Comparison of ENCODE assay signal across 11 mouse cellular contexts in genomic region chr8:108932729-108933128, GRCm38 (mm10).
"Had no signal": no experiment of that assay in that cellular context is flagged by ENCODE, and none has a peak within 500 bp of the region (broad histone marks: within the 10 kb centered on the region; RNA-seq: fewer than 3 reads in every experiment).

No protein-coding gene starts in this region.

- H3K9ac ChIP-seq: kidney, embryonic 15.5 days; liver, embryonic 15.5 days; neural tube, embryonic 15.5 days had no signal

- H3K36me3 ChIP-seq: liver, embryonic 15.5 days had no signal

- H3K4me3 ChIP-seq: kidney, embryonic 15.5 days; limb, embryonic 10.5 days; liver, embryonic 15.5 days; neural tube, embryonic 15.5 days had no signal

- H3K9me3 ChIP-seq: kidney, embryonic 15.5 days; limb, embryonic 10.5 days; liver, embryonic 15.5 days; neural tube, embryonic 15.5 days had no signal

- H3K27me3 ChIP-seq: kidney, embryonic 15.5 days; liver, embryonic 15.5 days; neural tube, embryonic 15.5 days had no signal

- H3K4me2 ChIP-seq: liver, embryonic 11.5 days; liver, embryonic 15.5 days; neural tube, embryonic 15.5 days had no signal

- DNase-seq: kidney, adult 2 months; kidney, postnatal 14 days; lung, adult 2 months; lung, postnatal 36 days; thymus, adult 18-20 months; thymus, postnatal 14 days had no signal

- H3K27ac ChIP-seq: kidney, embryonic 15.5 days; limb, embryonic 10.5 days; liver, embryonic 15.5 days; neural tube, embryonic 15.5 days had no signal
